Mouse (Mus musculus) limb, embryonic 15.5 days (tissue): ENCODE results near the gene Kars. TPM values are rescaled to one million over a fixed set of nuclear protein-coding genes. Genes with fewer than 3 reads are reported as not detected.

ENCODE experiments used
- ATAC-seq: fragments of 200-750 bp; cut with Nextera tagmentation; 2 replicates; pipeline ENCODE4 v1.8.0; 2017; ENCODE audit warnings: low read depth, moderate TSS enrichment; ENCODE audit not compliant: insufficient number of reproducible peaks, low FRiP score, low TSS enrichment
- H3K27ac ChIP-seq: fragments of 300-500 bp; sonication (generic); 2 replicates; pipeline ENCODE4 v1.5.1; 2015; ENCODE audit warnings: moderate library complexity, mild to moderate bottlenecking, inconsistent platforms
- H3K27me3 ChIP-seq: fragments of 300-500 bp; sonication (generic); 2 replicates; pipeline ENCODE4 v1.6.1; 2015; ENCODE audit warnings: inconsistent platforms
- H3K36me3 ChIP-seq: fragments of 300-500 bp; sonication (generic); 2 replicates; pipeline ENCODE4 v1.6.1; 2015; ENCODE audit warnings: inconsistent platforms
- H3K4me1 ChIP-seq: fragments of 300-500 bp; sonication (generic); 2 replicates; pipeline ENCODE4 v1.6.1; 2015; ENCODE audit warnings: inconsistent platforms
- H3K4me2 ChIP-seq: fragments of 300-500 bp; sonication (generic); 2 replicates; pipeline ENCODE4 v1.6.1; 2015; ENCODE audit warnings: mild to moderate bottlenecking, inconsistent platforms
- H3K4me3 ChIP-seq: fragments of 300-500 bp; sonication (generic); 2 replicates; pipeline ENCODE4 v1.5.1; 2015; ENCODE audit warnings: mild to moderate bottlenecking, inconsistent platforms
- H3K9ac ChIP-seq: fragments of 300-500 bp; sonication (generic); 2 replicates; pipeline ENCODE4 v1.6.1; 2015; ENCODE audit warnings: inconsistent platforms
- H3K9me3 ChIP-seq: fragments of 300-500 bp; sonication (generic); 2 replicates; pipeline ENCODE4 v1.6.1; 2016; ENCODE audit warnings: inconsistent platforms
- WGBS: fragments of 180-500 bp; shearing (Covaris S2); methylation state at CpG from one replicate; pipeline ENCODE4 v1.1.7; 2015; 5-methylcytosine and 5-hydroxymethylcytosine counted together
- polyA plus RNA-seq: library from polyadenylated mRNA; unstranded; fragments of >200 nt; fragmentation: Nextera tagmentation; extraction: Ambion mirVana; gene quantifications from 2 replicates; pipeline ENCODE4 v1.2.1, GENCODE M21; 2015

Gene Kars
- polyA plus RNA-seq, 1 experiment from 2014 or later: 172 TPM

GRCm38 (mm10) chr8:112014936-112015335, 3.8 kb upstream of the Kars start, which contains the start of gene Gm6793:
Gene Gm6793 (minus strand): TSS chr8:112015036.
- H3K4me2 ChIP-seq: no peak within 1 kb of the TSS
- H3K9me3 ChIP-seq: no peaks in the 10 kb centered on the region
- WGBS: 94% methylated on average over 11 of the region's 11 CpGs
- H3K36me3 ChIP-seq: peaks cover 28% of the 10 kb centered on the region
- no peak within 1 kb of the TSS for H3K9ac ChIP-seq
- ATAC-seq: no peak
- H3K27me3 ChIP-seq: no peaks in the 10 kb centered on the region
- peaks cover 17% of the 10 kb centered on the region for H3K4me1 ChIP-seq
- no peak within 1 kb of the TSS for H3K4me3 ChIP-seq
- no peak within 1 kb of the TSS for H3K27ac ChIP-seq

GRCm38 (mm10) chr8:112011816-112012242, 706 bp upstream of the Kars start:
- ATAC-seq: no peak
- Histone ChIP-seq H3K4me3 (peak overlapping the region; percentile 96), H3K9me3 (no peaks in the 10 kb centered on the region), H3K9ac (peak overlapping the region; percentile 83), H3K4me2 (peak overlapping the region; percentile 87), H3K36me3 (peaks cover 10% of the 10 kb centered on the region; the same call in 1 of the 2 replicates), H3K27me3 (no peaks in the 10 kb centered on the region), H3K4me1 (peaks cover 17% of the 10 kb centered on the region), H3K27ac (peak overlapping the region; percentile 87)
- under 1% methylated on average over 40 of the region's 40 CpGs for WGBS

- Histone ChIP-seq H3K4me3 (no peak overlapping the region; the same call in 1 of the 2 replicates), H3K9ac (no peak overlapping the region), H3K27me3 (no peaks in the 10 kb centered on the region), H3K9me3 (no peaks in the 10 kb centered on the region), H3K4me2 (no peak overlapping the region), H3K36me3 (peaks cover 26% of the 10 kb centered on the region), H3K27ac (no peak overlapping the region), H3K4me1 (peaks cover 17% of the 10 kb centered on the region)
- no peak for ATAC-seq
- 88% methylated on average over 7 of the region's 7 CpGs for WGBS
Observed at GRCm38 (mm10) chr8:112009558-112009957, 1.6 kb downstream of the Kars start.

- H3K27ac ChIP-seq: no peak overlapping the region
- 96% methylated on average over 2 of the region's 2 CpGs for WGBS
- H3K4me3 ChIP-seq: no peak overlapping the region
- H3K9ac ChIP-seq: no peak overlapping the region
- no peaks in the 10 kb centered on the region for H3K27me3 ChIP-seq
- ATAC-seq: no peak
- H3K9me3 ChIP-seq: no peaks in the 10 kb centered on the region
- H3K4me1 ChIP-seq: peaks cover 11% of the 10 kb centered on the region
- H3K36me3 ChIP-seq: peaks cover 41% of the 10 kb centered on the region
- H3K4me2 ChIP-seq: no peak overlapping the region
Observed at GRCm38 (mm10) chr8:112007669-112008068, 3.5 kb downstream of the Kars start.

GRCm38 (mm10) chr8:112005601-112006000, 5.5 kb downstream of the Kars start:
- Histone ChIP-seq H3K9me3 (no peaks in the 10 kb centered on the region), H3K4me2 (no peak overlapping the region), H3K27ac (no peak overlapping the region), H3K27me3 (no peaks in the 10 kb centered on the region), H3K9ac (no peak overlapping the region), H3K4me1 (peaks cover 5% of the 10 kb centered on the region), H3K4me3 (no peak overlapping the region), H3K36me3 (peaks cover 62% of the 10 kb centered on the region)
- no peak for ATAC-seq
- WGBS: 93% methylated on average over 6 of the region's 6 CpGs

GRCm38 (mm10) chr8:112004754-112005153, 6.4 kb downstream of the Kars start:
- Histone ChIP-seq H3K4me1 (no peaks in the 10 kb centered on the region), H3K27me3 (no peaks in the 10 kb centered on the region), H3K27ac (no peak overlapping the region), H3K9me3 (no peaks in the 10 kb centered on the region), H3K4me3 (no peak overlapping the region), H3K36me3 (peaks cover 70% of the 10 kb centered on the region), H3K4me2 (no peak overlapping the region), H3K9ac (no peak overlapping the region)
- no peak for ATAC-seq

- Histone ChIP-seq H3K36me3 (peaks cover 62% of the 10 kb centered on the region), H3K4me2 (no peak overlapping the region; the same call in 1 of the 2 replicates), H3K4me1 (peaks cover 7% of the 10 kb centered on the region; the same call in 1 of the 2 replicates), H3K9me3 (no peaks in the 10 kb centered on the region), H3K27me3 (no peaks in the 10 kb centered on the region), H3K9ac (no peak overlapping the region), H3K4me3 (peak overlapping the region; percentile 81; the same call in 1 of the 2 replicates), H3K27ac (no peak overlapping the region)
- WGBS: 71% methylated on average over 3 of the region's 3 CpGs
- ATAC-seq: no peak
Observed at GRCm38 (mm10) chr8:111992703-111993039, 18.5 kb downstream of the Kars start.

- H3K9ac ChIP-seq: peak within 1 kb of the TSS; percentile 72
- peaks cover 60% of the 10 kb centered on the region for H3K36me3 ChIP-seq
- no peaks in the 10 kb centered on the region for H3K9me3 ChIP-seq
- peak within 1 kb of the TSS; percentile 81 for H3K4me3 ChIP-seq
- H3K27ac ChIP-seq: no peak within 1 kb of the TSS
- WGBS: 4% methylated on average over 33 of the region's 33 CpGs
- H3K27me3 ChIP-seq: no peaks in the 10 kb centered on the region
- ATAC-seq: peak; percentile 89
- peaks cover 7% of the 10 kb centered on the region; the same call in 1 of the 2 replicates for H3K4me1 ChIP-seq
- peak within 1 kb of the TSS; percentile 62 for H3K4me2 ChIP-seq
Observed at GRCm38 (mm10) chr8:111992013-111992702, 19.0 kb downstream of the Kars start, which contains the start of gene Adat1. Gene Adat1 (minus strand): TSS chr8:111992302.

GRCm38 (mm10) chr8:111991278-111991677, 19.8 kb downstream of the Kars start:
- no peak for ATAC-seq
- Histone ChIP-seq H3K4me3 (peak overlapping the region; percentile 81), H3K27me3 (no peaks in the 10 kb centered on the region), H3K9me3 (no peaks in the 10 kb centered on the region), H3K4me1 (peaks cover 7% of the 10 kb centered on the region; the same call in 1 of the 2 replicates), H3K4me2 (peak overlapping the region; percentile 62), H3K9ac (peak overlapping the region; percentile 72; the same call in 1 of the 2 replicates), H3K36me3 (peaks cover 54% of the 10 kb centered on the region), H3K27ac (no peak overlapping the region)
- 63% methylated on average over 8 of the region's 8 CpGs for WGBS

GRCm38 (mm10) chr8:111989911-111990310, 21.2 kb downstream of the Kars start:
- Histone ChIP-seq H3K27me3 (no peaks in the 10 kb centered on the region), H3K4me3 (no peak overlapping the region), H3K4me2 (no peak overlapping the region), H3K9ac (no peak overlapping the region), H3K9me3 (no peaks in the 10 kb centered on the region), H3K36me3 (peaks cover 54% of the 10 kb centered on the region), H3K4me1 (peaks cover 7% of the 10 kb centered on the region; the same call in 1 of the 2 replicates), H3K27ac (no peak overlapping the region)
- WGBS: 10% methylated on average over 7 of the region's 7 CpGs
- no peak for ATAC-seq

- Histone ChIP-seq H3K4me1 (no peaks in the 10 kb centered on the region), H3K27me3 (no peaks in the 10 kb centered on the region), H3K36me3 (peaks cover 62% of the 10 kb centered on the region), H3K9ac (no peak overlapping the region), H3K9me3 (no peaks in the 10 kb centered on the region), H3K27ac (no peak overlapping the region), H3K4me3 (no peak overlapping the region), H3K4me2 (no peak overlapping the region)
- no peak for ATAC-seq
- WGBS: 80% methylated on average over 10 of the region's 10 CpGs
Observed at GRCm38 (mm10) chr8:111984511-111984910, 26.6 kb downstream of the Kars start.

GRCm38 (mm10) chr8:111982116-111982515, 29.0 kb downstream of the Kars start:
- Histone ChIP-seq H3K4me1 (no peaks in the 10 kb centered on the region), H3K4me2 (no peak overlapping the region), H3K27me3 (no peaks in the 10 kb centered on the region), H3K9me3 (no peaks in the 10 kb centered on the region), H3K9ac (no peak overlapping the region), H3K27ac (no peak overlapping the region), H3K4me3 (no peak overlapping the region), H3K36me3 (peaks cover 53% of the 10 kb centered on the region)
- ATAC-seq: no peak
- WGBS: 76% methylated on average over 7 of the region's 7 CpGs
